Mouse (Mus musculus): ENCODE results near the gene Wipf2. TPM values are rescaled to one million over a fixed set of nuclear protein-coding genes. Genes with fewer than 3 reads are reported as not detected.

The Wipf2 gene
- polyA plus RNA-seq, 1 experiment: 7.3 TPM

DNA sequence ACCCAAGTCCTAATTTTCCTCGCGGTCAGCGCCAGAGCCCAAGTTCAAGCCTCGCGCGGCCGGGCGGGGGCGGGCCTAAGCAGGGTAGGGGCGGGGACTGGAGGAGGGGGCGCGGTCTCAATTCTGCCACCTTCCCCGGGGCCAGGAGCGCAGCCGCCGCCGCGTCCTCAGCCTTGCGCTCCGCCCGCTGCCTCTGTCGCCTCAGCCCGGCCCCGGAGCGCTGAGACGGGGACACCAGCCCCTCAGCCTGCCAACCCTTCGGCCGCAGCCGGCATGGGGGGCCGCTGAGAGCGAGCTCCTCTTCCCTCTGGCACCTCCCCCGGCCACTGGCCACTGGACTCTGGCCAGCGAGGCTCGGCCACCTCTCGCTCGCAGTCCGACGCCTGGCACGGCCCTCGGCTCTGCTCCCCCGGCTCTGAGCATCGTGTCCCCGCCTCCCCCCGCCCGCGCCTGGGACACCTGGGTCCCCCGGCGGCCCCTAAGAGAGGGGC is 26.7 kb upstream of the Wipf2 start, which contains the start of gene Rapgefl1:
Gene Rapgefl1 (plus strand): TSS at position 135 of the 491 bp plus-strand sequence.
- no peak for TF ChIP-seq FLI1 (IDR thresholded peaks at IDR 0.05; ENCODE audit: low read length)
- no peak for TF ChIP-seq GATA1 (IDR thresholded peaks at IDR 0.05; ENCODE audit: borderline replicate concordance, low read length)
- H3K27me3 ChIP-seq (replicated peaks): peaks cover 41% of the 10 kb centered on the region
- H3K4me3 ChIP-seq (replicated peaks): peak within 1 kb of the TSS; percentile 94
- H3K9me3 ChIP-seq: no peaks in the 10 kb centered on the region
- peaks cover 32% of the 10 kb centered on the region for H3K36me3 ChIP-seq (replicated peaks; ENCODE audit: low read length)
- H3K4me1 ChIP-seq: peaks cover 22% of the 10 kb centered on the region

DNA sequence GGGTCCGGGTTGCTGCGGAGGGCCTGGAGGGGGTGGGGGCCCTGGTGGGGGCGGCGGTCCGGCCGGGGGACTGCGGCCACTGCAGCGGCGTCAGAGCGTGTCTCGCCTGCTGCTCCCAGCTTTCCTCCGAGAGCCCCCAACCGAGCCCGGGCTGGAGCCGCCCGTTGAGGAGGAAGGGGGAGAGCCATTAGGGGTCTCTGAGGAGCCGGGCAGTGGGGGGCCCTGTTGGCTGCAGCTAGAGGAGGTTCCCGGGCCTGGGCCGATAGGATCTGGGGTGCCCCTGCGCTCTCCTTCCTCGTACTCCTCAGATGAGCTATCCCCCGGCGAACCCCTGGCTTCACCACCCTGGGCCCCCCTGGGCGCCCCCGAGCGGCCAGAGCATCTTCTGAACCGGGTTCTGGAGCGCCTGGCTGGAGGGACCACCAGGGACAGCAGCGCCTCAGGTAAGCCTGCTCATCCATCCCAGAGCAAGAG is 26.2 kb upstream of the Wipf2 start:
- no peaks in the 10 kb centered on the region for H3K9me3 ChIP-seq
- H3K4me3 ChIP-seq (replicated peaks): peak overlapping the region; percentile 94
- peaks cover 46% of the 10 kb centered on the region for H3K27me3 ChIP-seq (replicated peaks)
- H3K4me1 ChIP-seq: peaks cover 22% of the 10 kb centered on the region
- TF ChIP-seq GATA1 (IDR thresholded peaks at IDR 0.05; ENCODE audit: borderline replicate concordance, low read length) (no peak), FLI1 (IDR thresholded peaks at IDR 0.05; ENCODE audit: low read length) (no peak)
- peaks cover 26% of the 10 kb centered on the region for H3K36me3 ChIP-seq (replicated peaks; ENCODE audit: low read length)

DNA sequence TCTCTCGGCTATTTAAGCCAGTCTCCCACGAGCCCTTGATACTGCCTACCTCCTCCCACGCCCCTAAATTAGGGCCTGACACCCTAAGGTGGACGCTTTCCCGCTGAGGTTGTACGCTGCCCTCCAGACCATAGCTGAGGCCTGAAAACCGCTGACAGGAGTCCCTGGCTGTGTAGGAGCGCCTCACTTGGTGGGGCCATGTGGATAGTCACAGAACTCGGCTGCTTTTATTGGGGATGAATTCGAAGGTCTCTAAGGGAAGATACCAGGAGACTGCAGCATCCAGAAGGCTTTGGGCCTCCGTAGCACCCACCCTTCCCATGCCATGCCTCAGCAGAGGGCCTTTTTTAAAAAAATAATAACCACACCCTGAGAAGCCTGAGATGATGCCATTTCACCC is 25.5 kb upstream of the Wipf2 start:
- peaks cover 22% of the 10 kb centered on the region for H3K4me1 ChIP-seq
- peaks cover 20% of the 10 kb centered on the region for H3K36me3 ChIP-seq (replicated peaks; ENCODE audit: low read length)
- no peaks in the 10 kb centered on the region for H3K9me3 ChIP-seq
- peak overlapping the region; percentile 39 for H3K4me3 ChIP-seq (replicated peaks)
- TF ChIP-seq GATA1 (IDR thresholded peaks at IDR 0.05; ENCODE audit: borderline replicate concordance, low read length): no peak
- TF ChIP-seq FLI1 (IDR thresholded peaks at IDR 0.05; ENCODE audit: low read length): no peak
- peaks cover 50% of the 10 kb centered on the region for H3K27me3 ChIP-seq (replicated peaks)

DNA sequence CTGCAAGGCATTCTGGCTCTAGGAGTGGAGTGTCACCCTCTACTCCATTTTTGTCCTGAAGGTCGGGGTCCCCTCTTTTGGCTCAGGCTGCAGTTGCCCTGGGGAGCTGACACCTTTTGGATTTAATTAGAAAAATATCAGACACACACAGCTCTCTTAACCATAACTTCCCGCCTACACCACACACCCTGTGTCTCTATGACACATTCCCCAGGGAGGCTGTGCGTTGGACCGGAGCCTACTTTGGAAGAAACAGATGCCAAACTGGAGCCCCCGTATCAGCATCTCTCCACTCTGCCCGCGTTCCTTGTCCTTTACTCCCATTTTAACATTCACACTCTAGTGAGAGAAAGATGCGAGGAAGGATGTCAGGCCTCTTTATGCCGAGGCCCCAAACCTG is 24.9 kb upstream of the Wipf2 start:
- H3K4me3 ChIP-seq (replicated peaks): no peak overlapping the region
- H3K36me3 ChIP-seq (replicated peaks; ENCODE audit: low read length): peaks cover 14% of the 10 kb centered on the region
- peaks cover 22% of the 10 kb centered on the region for H3K4me1 ChIP-seq
- H3K9me3 ChIP-seq: no peaks in the 10 kb centered on the region
- TF ChIP-seq GATA1 (IDR thresholded peaks at IDR 0.05; ENCODE audit: borderline replicate concordance, low read length): no peak
- TF ChIP-seq FLI1 (IDR thresholded peaks at IDR 0.05; ENCODE audit: low read length): no peak
- H3K27me3 ChIP-seq (replicated peaks): peaks cover 51% of the 10 kb centered on the region

DNA sequence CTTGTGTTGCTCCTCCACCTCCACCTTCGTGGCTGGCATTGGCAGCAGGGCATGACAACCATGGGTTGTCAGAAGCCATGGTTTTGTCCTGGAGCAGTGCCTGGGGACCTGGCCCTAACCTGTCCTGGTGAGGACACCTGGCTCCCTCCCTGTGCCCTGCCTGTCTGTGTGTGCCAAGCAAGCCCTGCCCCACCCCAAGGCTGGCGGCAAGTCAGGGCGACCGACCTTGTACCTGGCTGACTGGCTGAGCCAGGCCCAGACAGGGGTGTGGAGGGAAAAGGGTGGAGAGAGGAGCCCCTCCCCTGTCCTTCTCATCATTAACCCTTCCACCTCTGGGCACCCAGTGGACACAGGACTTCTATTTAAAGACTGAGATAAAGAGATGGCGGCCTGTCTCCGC is 24.0 kb upstream of the Wipf2 start:
- peaks cover 54% of the 10 kb centered on the region for H3K27me3 ChIP-seq (replicated peaks)
- H3K4me1 ChIP-seq: peaks cover 22% of the 10 kb centered on the region
- H3K36me3 ChIP-seq (replicated peaks; ENCODE audit: low read length): peaks cover 5% of the 10 kb centered on the region
- H3K9me3 ChIP-seq: no peaks in the 10 kb centered on the region
- TF ChIP-seq GATA1 (IDR thresholded peaks at IDR 0.05; ENCODE audit: borderline replicate concordance, low read length) (no peak), FLI1 (IDR thresholded peaks at IDR 0.05; ENCODE audit: low read length) (no peak)
- no peak overlapping the region for H3K4me3 ChIP-seq (replicated peaks)

DNA sequence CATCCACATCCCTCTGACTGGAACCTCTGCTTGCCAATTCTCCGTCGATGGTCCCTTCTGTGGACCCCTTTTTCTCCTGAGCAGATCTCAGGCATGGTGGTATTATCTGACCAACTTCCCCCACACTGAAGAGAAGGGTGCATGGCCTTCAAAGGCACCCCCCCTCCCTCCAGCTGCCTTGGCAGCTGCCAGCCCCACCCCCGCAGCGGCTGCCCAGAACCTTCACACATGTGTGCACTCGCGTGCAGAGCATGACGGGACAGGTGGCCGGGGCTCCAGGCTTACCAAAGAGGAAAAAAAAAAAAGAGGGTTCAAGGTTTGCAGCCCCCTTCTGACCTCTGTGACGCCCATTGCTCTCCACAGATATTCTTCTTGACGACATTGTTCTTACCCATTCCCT is 23.5 kb upstream of the Wipf2 start:
- Histone ChIP-seq H3K4me1 (peaks cover 22% of the 10 kb centered on the region), H3K9me3 (no peaks in the 10 kb centered on the region), H3K36me3 (replicated peaks; ENCODE audit: low read length) (no peaks in the 10 kb centered on the region), H3K4me3 (replicated peaks) (no peak overlapping the region), H3K27me3 (replicated peaks) (peaks cover 59% of the 10 kb centered on the region)
- TF ChIP-seq FLI1 (IDR thresholded peaks at IDR 0.05; ENCODE audit: low read length) (no peak), GATA1 (IDR thresholded peaks at IDR 0.05; ENCODE audit: borderline replicate concordance, low read length) (no peak)

DNA sequence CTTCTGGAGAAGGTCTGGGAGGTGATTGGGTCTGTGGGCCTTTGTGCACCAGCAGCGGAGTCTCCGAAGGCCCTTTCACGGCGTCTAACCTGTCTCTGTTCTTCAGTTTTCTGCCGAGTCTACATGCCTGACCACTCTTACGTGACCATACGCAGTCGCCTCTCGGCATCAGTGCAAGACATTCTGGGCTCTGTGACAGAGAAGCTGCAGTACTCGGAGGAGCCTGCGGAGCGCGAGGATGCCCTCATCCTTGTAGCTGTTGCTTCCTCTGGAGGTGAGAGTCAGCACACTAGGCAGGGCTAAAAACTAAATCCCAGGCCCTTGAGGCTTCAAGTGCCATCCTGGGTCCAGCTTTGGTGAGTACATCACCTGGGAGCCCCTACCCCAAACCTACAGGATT is 17.4 kb upstream of the Wipf2 start:
- no peak for TF ChIP-seq GATA1 (IDR thresholded peaks at IDR 0.05; ENCODE audit: borderline replicate concordance, low read length)
- TF ChIP-seq FLI1 (IDR thresholded peaks at IDR 0.05; ENCODE audit: low read length): no peak
- peaks cover 10% of the 10 kb centered on the region for H3K4me1 ChIP-seq
- no peaks in the 10 kb centered on the region for H3K9me3 ChIP-seq
- H3K27me3 ChIP-seq (replicated peaks): peaks cover 52% of the 10 kb centered on the region
- H3K4me3 ChIP-seq (replicated peaks): no peak overlapping the region
- no peaks in the 10 kb centered on the region for H3K36me3 ChIP-seq (replicated peaks; ENCODE audit: low read length)

DNA sequence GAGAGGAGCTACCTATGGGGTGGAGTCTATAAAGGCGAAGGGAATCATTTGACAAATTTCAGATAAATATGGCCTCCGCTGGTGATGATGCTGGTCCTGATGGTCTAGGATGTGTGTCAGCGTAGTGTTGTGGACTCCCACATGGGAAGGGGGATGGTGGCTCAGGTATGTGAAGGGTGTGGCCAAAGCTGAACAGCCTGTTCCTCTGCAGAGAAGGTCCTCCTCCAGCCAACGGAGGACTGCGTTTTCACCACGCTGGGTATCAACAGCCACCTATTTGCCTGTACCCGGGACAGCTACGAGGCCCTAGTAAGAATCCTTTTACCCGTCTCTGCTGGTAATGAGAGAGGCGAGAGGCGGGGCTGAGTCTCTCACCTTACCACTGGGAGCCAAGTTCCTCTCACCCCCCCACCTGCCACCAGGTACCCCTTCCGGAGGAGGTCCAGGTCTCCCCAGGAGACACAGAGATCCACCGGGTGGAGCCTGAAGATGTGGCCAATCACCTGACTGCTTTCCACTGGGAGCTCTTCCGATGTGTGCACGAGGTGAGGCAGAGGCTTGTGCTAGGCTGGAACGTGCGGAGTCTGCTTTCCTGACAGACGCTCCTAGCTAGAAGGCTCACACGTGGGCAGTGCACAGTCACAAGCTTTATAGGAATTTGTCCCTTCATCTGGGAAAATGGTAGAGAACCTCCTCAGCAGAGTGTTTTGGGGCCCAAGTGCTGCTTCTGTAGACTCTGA is 16.4 kb upstream of the Wipf2 start:
- no peaks in the 10 kb centered on the region for H3K9me3 ChIP-seq
- H3K4me3 ChIP-seq (replicated peaks): no peak overlapping the region
- peaks cover 13% of the 10 kb centered on the region for H3K4me1 ChIP-seq
- H3K36me3 ChIP-seq (replicated peaks; ENCODE audit: low read length): no peaks in the 10 kb centered on the region
- no peak for TF ChIP-seq GATA1 (IDR thresholded peaks at IDR 0.05; ENCODE audit: borderline replicate concordance, low read length)
- TF ChIP-seq FLI1 (IDR thresholded peaks at IDR 0.05; ENCODE audit: low read length): no peak
- peaks cover 58% of the 10 kb centered on the region for H3K27me3 ChIP-seq (replicated peaks)

DNA sequence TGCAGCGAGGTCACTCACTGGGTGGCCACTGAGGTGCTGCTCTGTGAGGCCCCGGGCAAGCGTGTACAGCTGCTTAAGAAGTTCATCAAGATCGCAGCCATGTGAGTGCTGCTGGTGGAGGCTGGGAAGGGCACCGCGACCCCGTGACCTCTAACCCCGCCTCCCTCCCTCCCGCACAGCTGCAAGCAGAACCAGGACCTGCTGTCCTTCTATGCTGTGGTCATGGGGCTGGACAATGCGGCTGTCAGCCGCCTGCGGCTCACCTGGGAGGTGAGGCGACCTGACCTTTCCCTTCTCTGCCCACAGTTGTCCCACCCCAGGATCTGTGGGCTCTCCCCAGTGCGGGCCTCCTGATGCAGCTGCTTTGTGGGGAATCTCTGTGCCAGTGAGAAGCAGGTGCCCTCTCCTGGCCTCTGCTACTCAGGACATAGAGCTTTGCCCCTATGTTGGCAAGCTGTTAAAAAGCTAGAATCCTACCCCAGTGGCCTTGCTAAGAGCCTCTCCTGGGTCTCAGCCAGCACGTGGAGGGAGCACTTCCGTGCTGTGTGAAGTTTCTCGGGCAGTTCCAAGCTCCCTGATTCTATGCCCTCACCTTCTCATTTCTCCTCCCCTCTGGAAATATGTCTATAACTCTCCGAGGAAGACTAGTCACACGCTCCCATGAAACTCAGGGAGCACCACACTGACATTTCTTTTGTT is 14.1 kb upstream of the Wipf2 start:
- H3K27me3 ChIP-seq (replicated peaks): peaks cover 61% of the 10 kb centered on the region
- H3K4me1 ChIP-seq: peaks cover 13% of the 10 kb centered on the region
- TF ChIP-seq GATA1 (IDR thresholded peaks at IDR 0.05; ENCODE audit: borderline replicate concordance, low read length): no peak
- no peak for TF ChIP-seq FLI1 (IDR thresholded peaks at IDR 0.05; ENCODE audit: low read length)
- no peaks in the 10 kb centered on the region for H3K36me3 ChIP-seq (replicated peaks; ENCODE audit: low read length)
- H3K9me3 ChIP-seq: no peaks in the 10 kb centered on the region
- peak overlapping the region; percentile 65 for H3K4me3 ChIP-seq (replicated peaks)

Measured in megakaryocyte, embryonic 14.5 days (primary cell).